Mouse (Mus musculus) midbrain, embryonic 13.5 days (tissue): ENCODE data around the gene Sstr4. TPM values are rescaled to one million over a fixed set of nuclear protein-coding genes. Genes with fewer than 3 reads are reported as not detected.

Source experiments
- ATAC-seq: fragments of 200-750 bp; cut with Nextera tagmentation; 2 replicates; pipeline ENCODE4 v1.8.0; 2017; ENCODE audit warnings: mild to moderate bottlenecking, moderate TSS enrichment, moderate library complexity
- H3K27ac ChIP-seq: fragments of 300-500 bp; sonication (generic); 2 replicates; pipeline ENCODE4 v1.5.1; 2015; ENCODE audit warnings: inconsistent platforms, mild to moderate bottlenecking, moderate library complexity
- H3K27me3 ChIP-seq: fragments of 300-500 bp; sonication (generic); 2 replicates; pipeline ENCODE4 v1.6.1; 2015; ENCODE audit warnings: mild to moderate bottlenecking, inconsistent platforms
- H3K36me3 ChIP-seq: fragments of 300-500 bp; sonication (generic); 2 replicates; pipeline ENCODE4 v1.6.1; 2015; ENCODE audit warnings: mild to moderate bottlenecking, inconsistent platforms
- H3K4me1 ChIP-seq: fragments of 300-500 bp; sonication (generic); replicated peaks from 2 replicates; pipeline ENCODE4 v1.6.1; 2015; ENCODE audit warnings: inconsistent platforms
- H3K4me2 ChIP-seq: fragments of 300-500 bp; sonication (generic); replicated peaks from 2 replicates; pipeline ENCODE4 v1.6.1; 2015; ENCODE audit warnings: moderate library complexity, mild to moderate bottlenecking, inconsistent platforms
- H3K4me3 ChIP-seq: fragments of 300-500 bp; sonication (generic); replicated peaks from 2 replicates; pipeline ENCODE4 v1.5.1; 2015; ENCODE audit warnings: mild to moderate bottlenecking, inconsistent platforms
- H3K9ac ChIP-seq: fragments of 300-500 bp; sonication (generic); replicated peaks from 2 replicates; pipeline ENCODE4 v1.6.1; 2015; ENCODE audit warnings: mild to moderate bottlenecking, inconsistent platforms
- H3K9me3 ChIP-seq: fragments of 300-500 bp; sonication (generic); 2 replicates; pipeline ENCODE4 v1.6.1; 2016; ENCODE audit warnings: mild to moderate bottlenecking, inconsistent platforms
- WGBS: fragments of 180-500 bp; shearing (Covaris S2); methylation state at CpG from one replicate; pipeline ENCODE4 v1.1.7; 2015; 5-methylcytosine and 5-hydroxymethylcytosine counted together
- polyA plus RNA-seq: library from polyadenylated mRNA; unstranded; fragments of >200 nt; fragmentation: Nextera tagmentation; extraction: Ambion mirVana; gene quantifications from 2 replicates; pipeline ENCODE4 v1.2.1, GENCODE M21; 2015

Gene Sstr4
- polyA plus RNA-seq, 1 experiment from 2014 or later: 1.5 TPM

GRCm38 (mm10) chr2:148375326-148376150 lies 19.6 kb upstream of the Sstr4 start:
- no peaks in the 10 kb centered on the region for H3K4me1 ChIP-seq
- H3K9ac ChIP-seq: no peak overlapping the region
- H3K4me3 ChIP-seq: no peak overlapping the region
- 78% methylated on average over 10 of the region's 10 CpGs for WGBS
- H3K27ac ChIP-seq: no peak overlapping the region
- no peak for ATAC-seq
- H3K36me3 ChIP-seq: no peaks in the 10 kb centered on the region
- H3K9me3 ChIP-seq: no peaks in the 10 kb centered on the region
- H3K27me3 ChIP-seq: no peaks in the 10 kb centered on the region
- H3K4me2 ChIP-seq: no peak overlapping the region

GRCm38 (mm10) chr2:148378817-148379342 lies 16.3 kb upstream of the Sstr4 start:
- no peak overlapping the region for H3K9ac ChIP-seq
- H3K4me1 ChIP-seq: no peaks in the 10 kb centered on the region
- no peak overlapping the region for H3K27ac ChIP-seq
- H3K36me3 ChIP-seq: no peaks in the 10 kb centered on the region
- no peak overlapping the region for H3K4me3 ChIP-seq
- no peaks in the 10 kb centered on the region for H3K9me3 ChIP-seq
- ATAC-seq: no peak
- no peak overlapping the region for H3K4me2 ChIP-seq
- 83% methylated on average over 1 of the region's 1 CpGs for WGBS
- H3K27me3 ChIP-seq: no peaks in the 10 kb centered on the region

GRCm38 (mm10) chr2:148379899-148380413 lies 15.2 kb upstream of the Sstr4 start:
- Histone ChIP-seq H3K9me3 (no peaks in the 10 kb centered on the region), H3K36me3 (no peaks in the 10 kb centered on the region), H3K9ac (no peak overlapping the region), H3K4me3 (no peak overlapping the region), H3K4me1 (no peaks in the 10 kb centered on the region), H3K27ac (no peak overlapping the region), H3K4me2 (no peak overlapping the region), H3K27me3 (no peaks in the 10 kb centered on the region)
- no peak for ATAC-seq
- 92% methylated on average over 1 of the region's 1 CpGs for WGBS

DNA sequence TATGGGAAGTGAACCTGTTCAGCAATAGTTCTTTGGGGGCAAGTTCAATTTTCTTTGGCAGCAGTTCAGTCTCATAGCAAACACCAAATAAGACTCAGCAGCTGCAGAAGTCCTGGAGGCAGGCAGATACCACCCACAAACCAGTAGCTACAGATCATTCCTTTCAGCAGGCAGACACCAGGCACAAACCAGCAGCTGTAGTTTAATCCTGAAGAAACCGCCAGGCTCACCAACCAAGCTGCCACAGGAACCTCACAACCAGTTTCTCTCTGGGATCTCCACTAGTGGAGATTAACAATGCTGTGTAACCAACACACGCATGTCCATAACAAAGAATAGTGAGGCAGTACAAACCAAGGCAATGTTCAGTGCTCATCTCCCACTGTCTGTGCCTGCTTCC lies 14.1 kb upstream of the Sstr4 start:
- WGBS: 84% methylated on average over 2 of the region's 2 CpGs
- ATAC-seq: no peak
- Histone ChIP-seq H3K9me3 (no peaks in the 10 kb centered on the region), H3K4me3 (no peak overlapping the region), H3K4me2 (no peak overlapping the region), H3K4me1 (no peaks in the 10 kb centered on the region), H3K27ac (no peak overlapping the region), H3K27me3 (no peaks in the 10 kb centered on the region), H3K36me3 (no peaks in the 10 kb centered on the region), H3K9ac (no peak overlapping the region)

DNA sequence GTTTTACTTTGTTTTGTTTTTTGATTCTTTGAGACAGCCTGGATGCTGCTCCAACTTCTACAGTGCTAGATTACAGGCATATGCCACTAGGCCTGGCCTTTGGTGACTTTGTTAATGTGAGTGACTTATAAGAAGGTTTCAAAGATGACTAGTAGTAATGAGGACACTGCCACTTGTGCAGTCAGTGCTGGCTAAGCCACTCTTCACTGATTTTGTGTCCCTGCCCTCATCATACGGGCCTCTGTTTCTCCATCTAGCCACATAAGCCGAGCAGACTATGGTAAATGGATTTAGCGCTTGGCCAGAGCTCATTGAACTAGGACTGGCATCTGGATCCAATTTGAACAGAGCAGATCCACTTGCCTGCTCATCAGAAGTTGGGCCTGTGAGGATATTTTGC lies 8.7 kb upstream of the Sstr4 start:
- Histone ChIP-seq H3K4me3 (no peak overlapping the region), H3K27me3 (no peaks in the 10 kb centered on the region), H3K9ac (no peak overlapping the region), H3K4me1 (no peaks in the 10 kb centered on the region), H3K36me3 (no peaks in the 10 kb centered on the region), H3K27ac (no peak overlapping the region), H3K4me2 (no peak overlapping the region), H3K9me3 (no peaks in the 10 kb centered on the region)
- WGBS: 83% methylated on average over 3 of the region's 3 CpGs
- ATAC-seq: no peak

DNA sequence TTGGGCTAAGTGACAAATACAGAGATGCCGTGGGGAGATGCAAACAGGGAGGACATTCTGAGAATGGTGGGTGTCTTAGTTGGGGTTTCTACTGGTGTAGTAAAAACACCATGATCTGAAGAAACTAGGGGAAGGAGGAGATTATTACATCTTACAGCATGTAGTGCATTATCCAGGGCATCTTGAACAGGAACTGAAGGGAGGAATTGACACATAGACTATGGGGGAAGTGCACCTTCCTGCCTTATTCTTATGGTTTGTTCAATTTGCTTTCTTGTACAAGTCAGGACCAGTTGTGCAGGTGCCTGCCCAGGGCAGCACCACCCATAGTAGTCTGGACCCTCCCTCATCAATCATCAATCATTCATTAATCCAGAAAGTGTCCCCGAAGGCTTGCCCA lies 8.2 kb upstream of the Sstr4 start:
- no peak overlapping the region for H3K4me2 ChIP-seq
- 95% methylated on average over 2 of the region's 2 CpGs for WGBS
- H3K9ac ChIP-seq: no peak overlapping the region
- no peaks in the 10 kb centered on the region for H3K36me3 ChIP-seq
- H3K9me3 ChIP-seq: no peaks in the 10 kb centered on the region
- ATAC-seq: no peak
- H3K27me3 ChIP-seq: no peaks in the 10 kb centered on the region
- H3K4me1 ChIP-seq: no peaks in the 10 kb centered on the region
- H3K4me3 ChIP-seq: no peak overlapping the region
- H3K27ac ChIP-seq: no peak overlapping the region

DNA sequence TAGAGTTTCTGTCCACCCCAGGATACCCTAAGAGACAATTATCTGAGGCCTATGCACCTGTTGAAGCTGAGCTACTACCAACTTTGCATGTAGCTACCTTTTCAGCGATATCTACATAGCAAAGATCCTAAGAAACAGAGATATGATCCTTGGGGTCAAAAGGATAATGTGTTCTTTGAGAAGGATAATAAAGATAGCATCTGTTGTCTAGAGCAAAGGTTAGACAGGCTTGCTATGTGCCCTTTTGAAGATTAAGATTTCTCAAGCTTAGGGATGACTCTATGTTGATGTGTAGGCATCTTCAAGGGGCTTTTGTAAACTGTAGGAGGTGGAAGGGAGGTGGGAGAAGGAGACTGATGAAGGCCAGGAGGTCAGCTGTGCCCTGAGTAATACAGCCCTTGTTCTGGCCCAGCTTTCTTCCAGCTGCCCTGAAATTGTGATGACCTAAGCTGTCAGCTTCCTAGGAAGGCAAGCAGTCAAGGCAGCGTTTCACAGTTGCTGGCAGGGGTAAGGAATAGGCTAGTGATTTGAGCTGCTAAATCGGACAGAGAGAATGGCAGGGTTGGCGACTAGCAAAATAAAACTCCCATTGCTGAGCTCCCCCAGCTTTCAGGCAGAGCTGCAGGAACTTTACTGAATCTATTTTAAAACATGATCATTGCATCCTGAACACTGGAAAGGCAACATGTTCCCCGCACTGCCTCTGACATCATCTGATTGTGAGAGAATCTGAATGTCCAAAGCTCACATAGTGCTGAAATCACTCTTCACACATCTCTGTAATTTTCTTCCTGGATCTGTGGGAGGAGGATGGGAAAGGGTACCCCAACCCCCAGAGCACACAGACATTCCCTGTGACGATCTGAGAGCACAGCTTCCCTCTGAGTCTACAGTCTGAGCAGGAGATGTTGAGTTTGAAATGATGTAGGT lies 7.2 kb upstream of the Sstr4 start:
- ATAC-seq: no peak
- H3K4me1 ChIP-seq: no peaks in the 10 kb centered on the region
- H3K4me2 ChIP-seq: no peak overlapping the region
- no peaks in the 10 kb centered on the region for H3K27me3 ChIP-seq
- no peaks in the 10 kb centered on the region for H3K36me3 ChIP-seq
- no peak overlapping the region for H3K27ac ChIP-seq
- H3K9me3 ChIP-seq: no peaks in the 10 kb centered on the region
- no peak overlapping the region for H3K9ac ChIP-seq
- WGBS: 73% methylated on average over 6 of the region's 6 CpGs
- H3K4me3 ChIP-seq: no peak overlapping the region

- H3K27me3 ChIP-seq: peaks cover 43% of the 10 kb centered on the region
- peaks cover 9% of the 10 kb centered on the region for H3K4me1 ChIP-seq
- no peak overlapping the region for H3K4me3 ChIP-seq
- no peaks in the 10 kb centered on the region for H3K36me3 ChIP-seq
- ATAC-seq: no peak
- WGBS: 78% methylated on average over 1 of the region's 1 CpGs
- H3K9ac ChIP-seq: no peak overlapping the region
- no peaks in the 10 kb centered on the region for H3K9me3 ChIP-seq
- no peak overlapping the region for H3K27ac ChIP-seq
- H3K4me2 ChIP-seq: no peak overlapping the region
These were observed 2.0 kb upstream of the Sstr4 start for GRCm38 (mm10) chr2:148393149-148393548.

DNA sequence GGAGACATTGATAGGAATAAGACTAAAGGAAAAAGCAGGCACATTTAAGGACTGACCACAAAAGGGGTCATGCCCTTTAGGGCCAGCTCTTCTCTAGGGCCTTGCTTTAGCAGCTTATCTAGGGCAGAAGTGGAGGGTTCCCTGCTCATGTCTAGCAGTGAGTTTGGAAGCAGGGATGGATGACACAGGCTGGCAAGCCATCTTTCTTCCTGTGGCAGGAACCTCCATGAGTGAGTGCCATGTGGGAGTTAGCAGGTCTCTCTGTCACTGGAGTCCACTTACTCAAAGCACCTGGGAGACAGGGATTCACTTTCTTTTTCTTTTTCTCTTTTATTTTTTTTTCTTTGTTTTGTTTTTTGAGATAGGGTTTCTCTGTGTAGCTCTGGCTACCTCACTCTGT lies 1.3 kb upstream of the Sstr4 start:
- Histone ChIP-seq H3K9me3 (no peaks in the 10 kb centered on the region), H3K4me3 (no peak overlapping the region), H3K27me3 (peaks cover 43% of the 10 kb centered on the region), H3K4me1 (peaks cover 9% of the 10 kb centered on the region), H3K36me3 (no peaks in the 10 kb centered on the region), H3K9ac (no peak overlapping the region), H3K27ac (no peak overlapping the region), H3K4me2 (no peak overlapping the region)
- no peak for ATAC-seq

GRCm38 (mm10) chr2:148396209-148396608 lies 1.1 kb downstream of the Sstr4 start:
- H3K4me3 ChIP-seq: peak overlapping the region; percentile 58; the same call in 1 of the 2 replicates
- H3K9me3 ChIP-seq: no peaks in the 10 kb centered on the region
- H3K4me1 ChIP-seq: peaks cover 9% of the 10 kb centered on the region
- no peaks in the 10 kb centered on the region for H3K36me3 ChIP-seq
- H3K4me2 ChIP-seq: peak overlapping the region; percentile 93
- no peak overlapping the region for H3K9ac ChIP-seq
- H3K27ac ChIP-seq: no peak overlapping the region
- H3K27me3 ChIP-seq: peaks cover 43% of the 10 kb centered on the region
- 69% methylated on average over 10 of the region's 10 CpGs for WGBS
- ATAC-seq: no peak; the same call in 1 of the 2 replicates

GRCm38 (mm10) chr2:148397015-148397783 lies 2.1 kb downstream of the Sstr4 start:
- Histone ChIP-seq H3K4me2 (no peak overlapping the region), H3K9ac (no peak overlapping the region), H3K4me1 (peaks cover 9% of the 10 kb centered on the region), H3K36me3 (no peaks in the 10 kb centered on the region), H3K27ac (no peak overlapping the region), H3K9me3 (no peaks in the 10 kb centered on the region), H3K27me3 (peaks cover 43% of the 10 kb centered on the region), H3K4me3 (no peak overlapping the region)
- ATAC-seq: no peak
- WGBS: 76% methylated on average over 11 of the region's 11 CpGs
